Mouse (Mus musculus) myocyte (in vitro differentiated cells): ENCODE measurements around the gene Mtfmt. TPM values are rescaled to one million over a fixed set of nuclear protein-coding genes. Genes with fewer than 3 reads are reported as not detected.

ENCODE experiments used
- H3K27me3 ChIP-seq: one replicate; pipeline ENCODE4 v1.6.1; 2011; ENCODE audit not compliant: control insufficient read depth, insufficient read depth, insufficient read length
- H3K36me3 ChIP-seq: one replicate; pipeline ENCODE4 v1.6.1; 2011; ENCODE audit not compliant: control insufficient read depth, insufficient read depth
- H3K4me2 ChIP-seq: one replicate; pipeline ENCODE4 v1.6.1; 2011; ENCODE audit warnings: low read depth, control low read depth
- H3K4me3 ChIP-seq: one replicate; pipeline ENCODE4 v1.5.1; 2011; ENCODE audit warnings: mild to moderate bottlenecking, control low read depth, moderate library complexity
- H3K79me2 ChIP-seq: one replicate; pipeline ENCODE4 v1.6.1; 2011; ENCODE audit not compliant: control insufficient read depth, insufficient read depth
- H3ac ChIP-seq: one replicate; pipeline ENCODE4 v1.6.1; 2011; ENCODE audit not compliant: control insufficient read depth, insufficient read length
- CEBPB ChIP-seq: IDR thresholded peaks from 2 replicates; pipeline ENCODE4 v1.6.1; 2011; ENCODE audit warnings: mild to moderate bottlenecking, moderate library complexity; ENCODE audit not compliant: poor library complexity, insufficient read depth, severe bottlenecking
- E2F4 ChIP-seq: IDR thresholded peaks from one replicate; pipeline ENCODE4 v1.6.1; 2011; ENCODE audit warnings: mild to moderate bottlenecking, control low read depth, moderate library complexity; ENCODE audit not compliant: insufficient read depth
- MAX ChIP-seq: IDR thresholded peaks from one replicate; pipeline ENCODE4 v1.6.1; 2011; ENCODE audit warnings: low read depth, mild to moderate bottlenecking, control low read depth
- MYOD1 ChIP-seq, 3 experiments: IDR thresholded peaks; one replicate each; pipeline ENCODE4 v1.6.1; 2011; ENCODE audit warnings: control low read depth in 2 of 3, low read depth in 2 of 3, mild to moderate bottlenecking in 2 of 3, moderate library complexity in 1 of 3; ENCODE audit not compliant: insufficient read length in 2 of 3, control insufficient read depth in 1 of 3
- MYOG ChIP-seq, 3 experiments: IDR thresholded peaks; one replicate each; pipeline ENCODE4 v1.6.1; 2011; ENCODE audit warnings: control low read depth in 2 of 3, low read depth in 2 of 3, mild to moderate bottlenecking in 2 of 3; ENCODE audit not compliant: insufficient read length in 2 of 3, control insufficient read depth in 1 of 3, insufficient read depth in 1 of 3
- POLR2A ChIP-seq: IDR thresholded peaks from one replicate; pipeline ENCODE4 v1.6.1; 2011; ENCODE audit warnings: low read depth, mild to moderate bottlenecking, control low read depth, moderate library complexity; ENCODE audit not compliant: insufficient read length
- POLR2AphosphoS2 ChIP-seq: IDR thresholded peaks from one replicate; pipeline ENCODE4 v1.6.1; 2011; ENCODE audit warnings: low read depth, control low read depth; ENCODE audit not compliant: insufficient read length
- REST ChIP-seq: IDR thresholded peaks from one replicate; pipeline ENCODE4 v1.6.1; 2011; ENCODE audit warnings: mild to moderate bottlenecking, control low read depth, moderate library complexity; ENCODE audit not compliant: insufficient read depth, insufficient read length
- SRF ChIP-seq: IDR thresholded peaks from one replicate; pipeline ENCODE4 v1.6.1; 2011; ENCODE audit warnings: low read depth; ENCODE audit not compliant: control insufficient read depth, insufficient read length
- TCF12 ChIP-seq: IDR thresholded peaks from one replicate; pipeline ENCODE4 v1.6.1; 2011; ENCODE audit warnings: mild to moderate bottlenecking, control low read depth; ENCODE audit not compliant: poor library complexity, insufficient read depth, severe bottlenecking
- TCF3 ChIP-seq: IDR thresholded peaks from one replicate; pipeline ENCODE4 v1.6.1; 2011; ENCODE audit warnings: low read depth, control low read depth; ENCODE audit not compliant: insufficient read length
- USF1 ChIP-seq: IDR thresholded peaks from one replicate; pipeline ENCODE4 v1.6.1; 2011; ENCODE audit warnings: low read depth, mild to moderate bottlenecking, control low read depth, moderate library complexity
- polyA plus RNA-seq: library from polyadenylated mRNA; unstranded; fragments of >200 nt; fragmentation: generic; extraction: Trizol; gene quantifications from one replicate; pipeline ENCODE4 v1.2.1, GENCODE M21; 2012; ENCODE audit warnings: missing spikeins

The Mtfmt gene
- polyA plus RNA-seq, 1 experiment: 6.3 TPM

GRCm38 (mm10) chr9:65424393-65424792 is 11.2 kb upstream of the Mtfmt start:
- H3K27me3 ChIP-seq: no peaks in the 10 kb centered on the region
- no peak for TF ChIP-seq REST
- no peak for TF ChIP-seq USF1
- TF ChIP-seq POLR2AphosphoS2: no peak
- no peak for TF ChIP-seq MYOG (IDR thresholded peaks at IDR 0.05; ENCODE audit: control insufficient read depth in 1 of 3, insufficient read depth in 1 of 3, insufficient read length in 2 of 3, low read depth in 2 of 3)
- TF ChIP-seq MAX: no peak
- TF ChIP-seq TCF3: no peak
- TF ChIP-seq SRF: no peak
- no peak for TF ChIP-seq CEBPB
- no peak for TF ChIP-seq POLR2A
- TF ChIP-seq E2F4: no peak
- TF ChIP-seq MYOD1 (IDR thresholded peaks at IDR 0.05; ENCODE audit: control insufficient read depth in 1 of 3, insufficient read length in 2 of 3, low read depth in 2 of 3): no peak
- no peak for TF ChIP-seq TCF12
- no peaks in the 10 kb centered on the region for H3K79me2 ChIP-seq
- no peak overlapping the region for H3K4me2 ChIP-seq
- H3ac ChIP-seq: no peak overlapping the region
- H3K4me3 ChIP-seq: no peak overlapping the region
- no peaks in the 10 kb centered on the region for H3K36me3 ChIP-seq

DNA sequence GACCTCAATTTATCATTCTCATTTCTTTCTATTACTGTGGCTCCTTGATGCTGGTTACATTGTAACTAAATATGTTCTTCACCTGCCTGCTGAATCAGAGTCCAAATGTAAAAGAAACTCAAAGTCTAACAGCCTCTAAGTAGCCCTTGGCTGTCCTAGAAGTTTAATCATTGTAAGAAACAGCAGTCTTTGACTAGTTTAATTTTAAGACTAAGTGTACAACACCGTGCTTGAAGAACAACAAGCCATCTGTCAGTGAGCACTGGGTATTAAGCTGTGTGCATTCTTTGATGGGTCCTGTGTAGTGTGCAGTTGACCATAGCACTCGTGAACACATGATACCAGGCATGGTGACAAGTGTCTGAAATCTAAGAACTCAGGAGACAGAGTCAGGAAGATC is 8.1 kb upstream of the Mtfmt start:
- H3K79me2 ChIP-seq: no peaks in the 10 kb centered on the region
- H3K4me2 ChIP-seq: no peak overlapping the region
- no peak overlapping the region for H3K4me3 ChIP-seq
- TF ChIP-seq MAX (no peak), MYOD1 (IDR thresholded peaks at IDR 0.05; ENCODE audit: control insufficient read depth in 1 of 3, insufficient read length in 2 of 3, low read depth in 2 of 3) (no peak), TCF12 (no peak), REST (no peak), MYOG (IDR thresholded peaks at IDR 0.05; ENCODE audit: control insufficient read depth in 1 of 3, insufficient read depth in 1 of 3, insufficient read length in 2 of 3, low read depth in 2 of 3) (no peak), TCF3 (no peak), CEBPB (no peak), E2F4 (no peak), SRF (no peak), USF1 (no peak)
- no peaks in the 10 kb centered on the region for H3K27me3 ChIP-seq
- H3ac ChIP-seq: no peak overlapping the region
- H3K36me3 ChIP-seq: no peaks in the 10 kb centered on the region

- no peaks in the 10 kb centered on the region for H3K27me3 ChIP-seq
- no peaks in the 10 kb centered on the region for H3K79me2 ChIP-seq
- H3ac ChIP-seq: no peak overlapping the region
- H3K4me2 ChIP-seq: no peak overlapping the region
- H3K4me3 ChIP-seq: no peak overlapping the region
- TF ChIP-seq USF1 (no peak), MYOD1 (IDR thresholded peaks at IDR 0.05; ENCODE audit: control insufficient read depth in 1 of 3, insufficient read length in 2 of 3, low read depth in 2 of 3) (no peak), MAX (no peak), TCF3 (no peak)
- no peaks in the 10 kb centered on the region for H3K36me3 ChIP-seq
These were observed 7.6 kb upstream of the Mtfmt start for GRCm38 (mm10) chr9:65428003-65428402.

GRCm38 (mm10) chr9:65430401-65430800 is 5.2 kb upstream of the Mtfmt start:
- Histone ChIP-seq H3ac (no peak overlapping the region), H3K36me3 (no peaks in the 10 kb centered on the region), H3K4me2 (no peak overlapping the region), H3K79me2 (no peaks in the 10 kb centered on the region), H3K27me3 (no peaks in the 10 kb centered on the region), H3K4me3 (no peak overlapping the region)
- TF ChIP-seq USF1: no peak
- TF ChIP-seq POLR2AphosphoS2: no peak
- no peak for TF ChIP-seq SRF
- TF ChIP-seq POLR2A: no peak
- no peak for TF ChIP-seq CEBPB
- TF ChIP-seq REST: no peak
- no peak for TF ChIP-seq TCF12
- TF ChIP-seq TCF3: no peak
- no peak for TF ChIP-seq MYOD1 (IDR thresholded peaks at IDR 0.05; ENCODE audit: control insufficient read depth in 1 of 3, insufficient read length in 2 of 3, low read depth in 2 of 3)
- no peak for TF ChIP-seq MAX
- no peak for TF ChIP-seq E2F4

DNA sequence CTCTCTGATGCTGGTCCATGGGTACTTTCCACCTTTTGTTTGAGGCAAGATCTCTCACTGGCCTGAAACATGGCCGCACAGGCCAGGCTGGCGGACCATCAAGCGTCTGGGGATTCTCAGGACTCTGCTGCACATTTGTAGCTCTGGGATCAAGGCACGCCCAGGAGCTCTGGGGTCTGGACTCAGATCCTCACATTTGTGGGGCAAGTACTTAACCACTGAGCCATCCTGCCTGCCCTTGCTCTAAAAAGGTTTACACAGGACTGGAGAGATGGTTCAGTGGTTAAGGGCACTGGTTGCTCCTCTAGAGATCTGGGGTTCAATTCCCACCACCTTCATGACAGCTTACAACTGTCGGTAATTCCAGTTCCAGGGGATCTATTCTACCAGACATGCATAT is 4.7 kb upstream of the Mtfmt start:
- Histone ChIP-seq H3K27me3 (no peaks in the 10 kb centered on the region), H3ac (no peak overlapping the region), H3K79me2 (no peaks in the 10 kb centered on the region), H3K36me3 (no peaks in the 10 kb centered on the region), H3K4me3 (no peak overlapping the region), H3K4me2 (no peak overlapping the region)
- no peak for TF ChIP-seq MAX

DNA sequence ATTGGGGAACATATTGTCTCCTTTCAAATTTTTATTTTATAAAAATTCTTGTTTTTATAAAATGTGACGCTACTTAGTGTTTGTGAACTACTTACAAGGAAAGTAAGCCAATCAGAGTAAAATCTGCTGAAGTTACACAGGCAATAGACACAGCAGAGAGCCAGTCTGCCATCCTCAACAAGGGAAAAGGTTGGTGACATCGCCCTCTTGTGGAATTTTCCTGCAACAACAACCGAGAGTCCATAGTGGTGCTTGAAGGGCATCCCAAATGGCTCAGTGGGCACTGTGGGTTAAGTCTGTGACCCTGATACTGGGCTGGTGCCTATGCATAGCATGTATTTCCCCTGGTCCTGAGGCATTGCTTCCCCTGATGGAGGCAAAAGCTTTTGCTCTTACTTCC is 3.3 kb upstream of the Mtfmt start:
- Histone ChIP-seq H3K36me3 (no peaks in the 10 kb centered on the region), H3K4me3 (no peak overlapping the region), H3K4me2 (no peak overlapping the region), H3K79me2 (no peaks in the 10 kb centered on the region), H3K27me3 (no peaks in the 10 kb centered on the region), H3ac (no peak overlapping the region)
- no peak for TF ChIP-seq USF1
